Mouse (Mus musculus): ENCODE data around the gene Mtss1l. TPM values are rescaled to one million over a fixed set of nuclear protein-coding genes. Genes with fewer than 3 reads are reported as not detected.
"Not testable (repeated sequence)": the region's sequence is repeated elsewhere in the genome, so short reads cannot be mapped to it uniquely, and the experiment has no call there.

Mtss1l gene
- polyA plus RNA-seq, 1 experiment from 2014 or later = 0.89 TPM

GRCm38 (mm10) chr8:110761988-110762387, 40.7 kb downstream of the Mtss1l start:
- DNase-seq = no peak
- H3K27me3 ChIP-seq = no peaks in the 10 kb centered on the region; the same call in 1 of the 2 replicates
- ATAC-seq (ENCODE audit: low read depth) = no peak
- no peak overlapping the region for H3K9ac ChIP-seq
- 61% methylated on average over 6 of the region's 6 CpGs for WGBS (ENCODE audit: insufficient replicate concordance)
- H3K27ac ChIP-seq = no peak overlapping the region
- no peaks in the 10 kb centered on the region for H3K9me3 ChIP-seq (replicated peaks)
- H3K4me3 ChIP-seq (replicated peaks) = no peak overlapping the region
- H3K36me3 ChIP-seq = no peaks in the 10 kb centered on the region
- 0 out of 2 replicates have a peak, but pooled peaks cover 2% of the 10 kb centered on the region for H3K4me1 ChIP-seq (replicated peaks)
- no peak overlapping the region for H3K4me2 ChIP-seq

GRCm38 (mm10) chr8:110764671-110765070, 43.4 kb downstream of the Mtss1l start:
- Histone ChIP-seq H3K27ac (no peak overlapping the region), H3K27me3 (no peaks in the 10 kb centered on the region; the same call in 1 of the 2 replicates), H3K4me2 (no peak overlapping the region), H3K4me3 (replicated peaks) (no peak overlapping the region), H3K9ac (no peak overlapping the region), H3K4me1 (replicated peaks) (0 out of 2 replicates have a peak, but pooled peaks cover 2% of the 10 kb centered on the region), H3K36me3 (no peaks in the 10 kb centered on the region), H3K9me3 (replicated peaks) (no peaks in the 10 kb centered on the region)
- DNase-seq = no peak
- ATAC-seq (ENCODE audit: low read depth) = no peak
- 74% methylated on average over 3 of the region's 3 CpGs for WGBS (ENCODE audit: insufficient replicate concordance)

DNA sequence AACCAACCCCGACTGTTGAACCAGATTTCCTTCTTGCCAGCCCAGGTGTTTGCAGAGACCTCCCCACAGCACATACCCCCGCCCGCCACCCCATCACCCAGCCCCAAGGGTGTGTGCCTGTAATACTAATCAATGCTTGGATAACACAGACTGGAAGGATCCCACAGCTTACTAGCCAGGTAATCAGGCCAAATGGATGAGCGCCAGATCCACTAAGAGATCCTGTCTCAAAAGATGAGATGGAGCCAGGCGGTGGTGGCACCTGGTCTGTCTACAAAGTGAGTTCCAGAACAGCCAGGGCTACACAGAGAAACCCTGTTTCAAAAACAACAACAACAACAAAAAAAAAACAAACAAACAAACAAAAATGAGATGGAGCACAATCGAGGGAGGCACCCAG, 46.0 kb downstream of the Mtss1l start:
- Histone ChIP-seq H3K4me3 (replicated peaks) (no peak overlapping the region), H3K27ac (no peak overlapping the region), H3K9me3 (replicated peaks) (no peaks in the 10 kb centered on the region), H3K27me3 (no peaks in the 10 kb centered on the region; the same call in 1 of the 2 replicates), H3K4me1 (replicated peaks) (no peaks in the 10 kb centered on the region), H3K9ac (no peak overlapping the region), H3K4me2 (no peak overlapping the region), H3K36me3 (no peaks in the 10 kb centered on the region)
- no peak for ATAC-seq (ENCODE audit: low read depth)
- DNase-seq = no peak
- WGBS (ENCODE audit: insufficient replicate concordance) = 71% methylated on average over 6 of the region's 6 CpGs

DNA sequence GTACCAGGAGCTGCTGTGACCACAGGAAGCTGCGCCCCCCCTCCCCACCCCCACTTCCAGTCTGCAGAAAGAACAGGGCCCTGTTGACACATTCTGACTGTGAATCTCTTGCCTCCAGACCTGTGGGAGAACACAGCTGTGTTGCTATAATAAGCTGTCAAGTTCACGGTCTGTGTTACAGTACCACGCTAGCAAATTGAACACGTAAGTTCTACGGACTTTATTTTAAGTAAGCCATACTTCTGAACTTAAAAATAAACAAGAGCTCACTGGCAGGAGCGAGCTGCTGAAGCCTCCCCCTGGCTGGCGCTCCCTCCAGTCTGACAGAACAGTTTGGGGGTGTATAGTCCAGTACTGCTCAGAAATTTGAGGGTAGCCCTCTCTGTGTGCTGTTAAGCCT, 51.2 kb downstream of the Mtss1l start:
- ATAC-seq (ENCODE audit: low read depth) = no peak
- no peaks in the 10 kb centered on the region for H3K4me1 ChIP-seq (replicated peaks)

GRCm38 (mm10) chr8:110774047-110774446, 52.8 kb downstream of the Mtss1l start:
- Histone ChIP-seq H3K4me2 (no peak overlapping the region), H3K4me3 (replicated peaks) (no peak overlapping the region), H3K36me3 (no peaks in the 10 kb centered on the region), H3K27ac (no peak overlapping the region), H3K4me1 (replicated peaks) (no peaks in the 10 kb centered on the region), H3K9ac (no peak overlapping the region), H3K27me3 (no peaks in the 10 kb centered on the region), H3K9me3 (replicated peaks) (no peaks in the 10 kb centered on the region; the same call in 1 of the 2 replicates)
- no peak for DNase-seq
- WGBS (ENCODE audit: insufficient replicate concordance) = 54% methylated on average over 3 of the region's 3 CpGs
- no peak for ATAC-seq (ENCODE audit: low read depth)

More for the DNA sequence above, 51.2 kb downstream of the Mtss1l start:
- Histone ChIP-seq H3K4me2 (no peak overlapping the region), H3K27ac (no peak overlapping the region), H3K9ac (no peak overlapping the region), H3K4me3 (replicated peaks) (no peak overlapping the region), H3K36me3 (no peaks in the 10 kb centered on the region), H3K9me3 (replicated peaks) (no peaks in the 10 kb centered on the region; the same call in 1 of the 2 replicates), H3K27me3 (no peaks in the 10 kb centered on the region)
- no peak for DNase-seq
- WGBS (ENCODE audit: insufficient replicate concordance) = 48% methylated on average over 7 of the region's 7 CpGs

- H3K36me3 ChIP-seq = no peaks in the 10 kb centered on the region
- no peak overlapping the region for H3K4me3 ChIP-seq (replicated peaks)
- ATAC-seq (ENCODE audit: low read depth) (no peak), DNase-seq (no peak)
- no peak overlapping the region for H3K27ac ChIP-seq
- H3K9me3 ChIP-seq (replicated peaks) = no peaks in the 10 kb centered on the region; the same call in 1 of the 2 replicates
- H3K9ac ChIP-seq = no peak overlapping the region
- H3K27me3 ChIP-seq = no peaks in the 10 kb centered on the region
- 78% methylated on average over 6 of the region's 6 CpGs for WGBS (ENCODE audit: insufficient replicate concordance)
- H3K4me2 ChIP-seq = no peak overlapping the region
- H3K4me1 ChIP-seq (replicated peaks) = no peaks in the 10 kb centered on the region
Measured at GRCm38 (mm10) chr8:110774725-110775124, 53.4 kb downstream of the Mtss1l start.

GRCm38 (mm10) chr8:110775316-110775715, 54.0 kb downstream of the Mtss1l start:
- no peak overlapping the region for H3K27ac ChIP-seq
- H3K4me2 ChIP-seq = no peak overlapping the region
- H3K9ac ChIP-seq = no peak overlapping the region
- H3K4me1 ChIP-seq (replicated peaks) = no peaks in the 10 kb centered on the region
- no peaks in the 10 kb centered on the region for H3K36me3 ChIP-seq
- no peaks in the 10 kb centered on the region; the same call in 1 of the 2 replicates for H3K9me3 ChIP-seq (replicated peaks)
- no peaks in the 10 kb centered on the region for H3K27me3 ChIP-seq
- ATAC-seq (ENCODE audit: low read depth) = no peak
- no peak overlapping the region for H3K4me3 ChIP-seq (replicated peaks)
- DNase-seq = no peak
- WGBS (ENCODE audit: insufficient replicate concordance) = 59% methylated on average over 8 of the region's 8 CpGs

- DNase-seq = no peak
- WGBS (ENCODE audit: insufficient replicate concordance) = 62% methylated on average over 3 of the region's 3 CpGs
- no peaks in the 10 kb centered on the region for H3K27me3 ChIP-seq
Measured at GRCm38 (mm10) chr8:110775721-110776120, 54.4 kb downstream of the Mtss1l start.

GRCm38 (mm10) chr8:110776335-110776734, 55.1 kb downstream of the Mtss1l start:
- Histone ChIP-seq H3K4me2 (no peak overlapping the region), H3K4me1 (replicated peaks) (no peaks in the 10 kb centered on the region), H3K9me3 (replicated peaks) (no peaks in the 10 kb centered on the region; the same call in 1 of the 2 replicates), H3K36me3 (no peaks in the 10 kb centered on the region), H3K9ac (no peak overlapping the region), H3K27ac (no peak overlapping the region), H3K27me3 (no peaks in the 10 kb centered on the region), H3K4me3 (replicated peaks) (no peak overlapping the region)
- no peak for DNase-seq
- ATAC-seq (ENCODE audit: low read depth) = no peak
- WGBS (ENCODE audit: insufficient replicate concordance) = 84% methylated on average over 3 of the region's 3 CpGs

More at GRCm38 (mm10) chr8:110775721-110776120, 54.4 kb downstream of the Mtss1l start:
- no peak for ATAC-seq (ENCODE audit: low read depth)
- no peaks in the 10 kb centered on the region for H3K36me3 ChIP-seq
- H3K9ac ChIP-seq = no peak overlapping the region
- H3K4me2 ChIP-seq = no peak overlapping the region
- H3K4me3 ChIP-seq (replicated peaks) = no peak overlapping the region
- H3K4me1 ChIP-seq (replicated peaks) = no peaks in the 10 kb centered on the region
- H3K9me3 ChIP-seq (replicated peaks) = no peaks in the 10 kb centered on the region; the same call in 1 of the 2 replicates
- H3K27ac ChIP-seq = no peak overlapping the region

GRCm38 (mm10) chr8:110779924-110780718, 58.8 kb downstream of the Mtss1l start:
- Histone ChIP-seq H3K4me1 (replicated peaks) (no peaks in the 10 kb centered on the region), H3K4me3 (replicated peaks) (no peak overlapping the region), H3K9me3 (replicated peaks) (no peaks in the 10 kb centered on the region; the same call in 1 of the 2 replicates), H3K27ac (no peak overlapping the region), H3K27me3 (no peaks in the 10 kb centered on the region), H3K4me2 (no peak overlapping the region), H3K9ac (no peak overlapping the region), H3K36me3 (no peaks in the 10 kb centered on the region)
- DNase-seq (no peak), ATAC-seq (ENCODE audit: low read depth) (no peak)
- 66% methylated on average over 13 of the region's 13 CpGs for WGBS (ENCODE audit: insufficient replicate concordance)

DNA sequence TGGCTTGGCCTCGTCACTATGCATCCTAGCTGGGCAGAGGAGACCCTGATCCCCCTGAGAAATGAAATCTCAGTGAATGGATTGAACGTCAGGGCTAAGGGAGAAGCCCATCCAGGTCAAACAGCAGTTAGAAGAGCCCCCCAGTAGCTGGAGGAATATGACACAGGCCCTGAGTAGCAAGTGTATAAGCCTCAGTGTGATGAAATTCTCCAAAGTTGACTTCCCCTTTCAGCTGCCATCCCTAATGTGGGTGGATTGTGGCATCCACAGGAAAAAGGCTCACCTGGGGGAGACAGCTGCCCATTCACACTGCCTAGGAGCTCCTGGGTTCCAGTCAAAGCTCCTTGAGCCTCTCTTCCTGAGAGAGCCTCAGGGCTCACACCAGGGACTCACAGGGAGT, 64.1 kb downstream of the Mtss1l start:
- Histone ChIP-seq H3K9me3 (replicated peaks) (no peaks in the 10 kb centered on the region), H3K4me3 (replicated peaks) (no peak overlapping the region), H3K9ac (no peak overlapping the region), H3K36me3 (no peaks in the 10 kb centered on the region), H3K27me3 (peaks cover 4% of the 10 kb centered on the region; the same call in 1 of the 2 replicates), H3K4me2 (no peak overlapping the region), H3K4me1 (replicated peaks) (peaks cover 6% of the 10 kb centered on the region), H3K27ac (no peak overlapping the region)
- WGBS (ENCODE audit: insufficient replicate concordance) = 58% methylated on average over 2 of the region's 2 CpGs
- DNase-seq = no peak
- no peak for ATAC-seq (ENCODE audit: low read depth)

- H3K9me3 ChIP-seq (replicated peaks); H3K4me2 ChIP-seq; H3K4me3 ChIP-seq (replicated peaks); H3K27me3 ChIP-seq; H3K36me3 ChIP-seq; H3K4me1 ChIP-seq (replicated peaks); H3K27ac ChIP-seq; H3K9ac ChIP-seq: not testable (repeated sequence)
- WGBS (ENCODE audit: insufficient replicate concordance) = 54% methylated on average over 7 of the region's 7 CpGs
- ATAC-seq (ENCODE audit: low read depth) (peak; percentile 50; the same call in 1 of the 2 replicates), DNase-seq (peak; percentile 29)
Measured at GRCm38 (mm10) chr8:110786501-110786900, 65.2 kb downstream of the Mtss1l start.
